Mouse (Mus musculus) kidney, postnatal 10 days (tissue): ENCODE results near the gene Synm.
A peak's percentile ranks its signal among the peaks of the same experiment; 100 is the strongest.

ENCODE experiments used
- DNase-seq: peaks from one replicate; pipeline ENCODE4 v3.0.0; 2021; ENCODE audit warnings: mixed read lengths

The Synm gene

DNA sequence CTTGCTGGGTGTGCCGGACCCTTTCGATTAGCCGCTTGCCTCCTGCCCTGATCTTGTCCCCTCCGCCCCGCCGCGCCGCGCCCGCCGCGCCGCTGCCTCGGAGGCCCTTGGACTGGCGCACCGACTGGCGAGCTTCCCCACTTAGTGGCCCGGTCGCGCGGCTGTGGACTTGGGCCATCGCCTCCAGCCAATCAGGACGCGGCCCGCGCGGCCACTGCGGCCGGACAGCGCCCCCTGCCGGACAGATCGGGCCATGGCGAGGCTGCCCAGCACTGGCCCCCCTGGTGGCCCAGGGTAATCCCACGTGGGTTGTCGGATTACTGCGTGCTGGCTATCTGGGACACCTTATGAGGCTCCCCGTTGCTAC lies at the start of gene Synm:
Gene Synm (minus strand): TSS at position 114 of the 367 bp plus-strand sequence.
- DNase-seq, result peak; percentile 96

- DNase-seq, result no peak
Measured at GRCm38 (mm10) chr7:67803857-67804215, 44.3 kb upstream of the Synm start.

GRCm38 (mm10) chr7:67803015-67803856 lies 43.7 kb upstream of the Synm start:
- peak; percentile 94 for DNase-seq

DNA sequence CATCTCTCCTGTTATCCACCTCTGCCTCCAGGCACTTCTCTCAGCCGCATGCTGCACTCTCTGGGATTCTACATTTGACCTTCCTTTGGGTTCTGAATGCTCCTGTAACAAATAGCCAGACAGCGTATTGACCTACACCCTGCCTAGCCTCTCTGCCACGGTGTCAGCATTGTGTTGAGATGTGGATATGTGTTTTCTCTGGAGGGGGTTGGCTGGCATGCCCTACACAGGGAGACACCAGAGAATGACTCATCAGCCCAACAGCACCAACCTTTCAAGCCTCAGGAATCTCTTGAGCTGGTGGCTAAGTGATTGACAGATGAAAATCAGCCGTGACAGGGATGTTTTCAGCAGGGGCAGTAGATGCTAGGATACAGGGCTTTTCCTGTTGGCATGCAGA lies 41.5 kb upstream of the Synm start:
- no peak for DNase-seq

GRCm38 (mm10) chr7:67800547-67800946 lies 41.0 kb upstream of the Synm start:
- DNase-seq, result no peak

GRCm38 (mm10) chr7:67798476-67798875 lies 38.9 kb upstream of the Synm start:
- no peak for DNase-seq

- no peak for DNase-seq
Measured at GRCm38 (mm10) chr7:67797065-67797464, 37.5 kb upstream of the Synm start.

GRCm38 (mm10) chr7:67793449-67793848 lies 33.9 kb upstream of the Synm start:
- DNase-seq, result no peak

DNA sequence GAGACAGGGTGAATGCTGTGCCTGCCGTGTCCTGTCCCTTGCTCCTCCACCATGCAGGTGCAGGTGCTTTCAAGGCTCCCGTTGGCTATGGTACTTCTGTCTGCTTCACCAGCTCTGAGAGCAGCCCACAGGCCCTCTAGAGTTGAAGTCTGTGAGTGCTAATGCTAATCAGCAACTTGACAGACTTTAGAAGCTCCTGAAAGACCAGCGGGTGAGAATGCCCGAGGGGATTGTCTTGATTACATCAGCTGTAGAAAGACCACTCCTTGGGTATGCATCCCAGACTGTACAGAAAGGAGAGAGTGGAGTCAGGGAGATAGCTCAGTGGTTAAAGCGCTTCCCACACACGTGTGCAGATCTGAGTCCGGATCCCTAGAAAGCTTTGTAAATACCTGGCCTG lies 31.7 kb upstream of the Synm start:
- no peak for DNase-seq

GRCm38 (mm10) chr7:67788713-67789112 lies 29.2 kb upstream of the Synm start:
- DNase-seq, result peak; percentile 81

- DNase-seq, result no peak
Measured at GRCm38 (mm10) chr7:67787861-67788260, 28.3 kb upstream of the Synm start.

DNA sequence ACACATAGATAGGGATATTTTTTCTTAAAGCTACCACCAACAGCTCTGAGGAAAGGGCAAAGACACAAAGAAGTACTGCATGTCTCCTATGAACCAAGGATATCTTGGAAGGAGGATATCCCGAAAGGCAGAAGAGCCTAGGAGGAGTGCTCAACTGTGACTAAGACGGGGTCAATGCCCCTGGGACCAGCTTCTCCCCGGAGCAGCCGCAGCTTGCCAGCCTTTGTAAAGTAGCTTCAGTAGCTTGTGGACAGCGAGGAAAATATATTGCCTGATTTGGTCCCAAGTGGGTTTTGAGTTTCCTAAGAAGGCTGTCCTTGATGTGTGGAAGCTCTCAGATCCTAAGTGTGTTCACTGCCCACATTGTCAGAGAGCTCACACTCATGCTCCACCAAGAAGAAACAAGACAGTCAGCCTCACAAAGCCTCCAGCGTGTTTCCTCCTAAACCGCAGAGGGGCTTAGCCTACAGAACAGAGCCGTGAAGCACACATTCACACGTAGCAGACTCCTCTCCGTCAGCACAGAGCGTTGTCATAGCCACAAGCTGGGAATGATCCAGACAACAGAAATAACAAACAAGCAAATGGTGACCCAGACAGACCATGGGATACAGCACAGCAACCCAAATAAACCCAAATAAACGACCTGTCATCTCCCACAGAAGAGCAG lies 17.2 kb upstream of the Synm start:
- DNase-seq, result peak; percentile 35

DNA sequence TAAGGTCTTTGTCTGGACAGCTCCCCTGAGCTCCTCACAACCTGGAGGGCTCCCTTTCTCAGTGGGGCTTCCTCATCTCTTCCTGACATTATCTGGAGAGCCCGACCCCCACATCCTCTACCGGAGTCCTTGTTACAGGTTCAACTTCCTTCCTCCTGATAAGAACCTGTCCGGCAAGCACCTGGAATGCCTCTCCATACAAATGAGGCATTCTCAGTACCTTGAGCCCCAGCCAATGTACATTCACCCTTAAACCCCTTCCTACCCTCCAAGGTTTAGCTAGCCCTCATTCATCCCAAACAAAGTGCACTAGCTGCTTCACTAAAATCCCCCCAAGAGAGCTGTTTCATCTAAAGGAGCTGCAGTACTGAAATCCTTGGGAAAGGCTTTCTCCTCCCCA lies 16.1 kb upstream of the Synm start:
- DNase-seq, result no peak

DNA sequence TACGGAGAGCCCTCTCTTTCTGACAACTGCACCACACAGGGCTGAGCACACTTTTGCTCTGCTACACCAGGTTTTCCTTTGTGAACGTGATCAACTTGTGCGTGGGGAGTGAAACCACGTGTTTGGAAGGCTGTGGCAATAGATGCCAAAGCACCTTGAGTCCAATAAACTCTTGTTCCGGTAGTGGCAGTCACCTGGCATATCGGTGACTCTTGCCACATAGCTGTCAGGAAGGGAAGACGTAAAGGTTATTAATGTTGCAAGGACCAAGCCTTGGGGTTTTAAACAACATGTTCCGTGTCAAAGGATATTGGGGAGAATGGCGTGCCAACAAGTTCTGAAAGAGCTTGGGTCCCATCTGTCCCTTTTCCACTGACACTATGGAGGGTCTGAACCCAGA lies 12.7 kb upstream of the Synm start:
- no peak for DNase-seq

- no peak for DNase-seq
Measured at GRCm38 (mm10) chr7:67769487-67769886, 9.9 kb upstream of the Synm start.

- DNase-seq, result no peak
Measured at GRCm38 (mm10) chr7:67768125-67768524, 8.6 kb upstream of the Synm start.

GRCm38 (mm10) chr7:67763625-67764024 lies 4.1 kb upstream of the Synm start:
- DNase-seq, result no peak

DNA sequence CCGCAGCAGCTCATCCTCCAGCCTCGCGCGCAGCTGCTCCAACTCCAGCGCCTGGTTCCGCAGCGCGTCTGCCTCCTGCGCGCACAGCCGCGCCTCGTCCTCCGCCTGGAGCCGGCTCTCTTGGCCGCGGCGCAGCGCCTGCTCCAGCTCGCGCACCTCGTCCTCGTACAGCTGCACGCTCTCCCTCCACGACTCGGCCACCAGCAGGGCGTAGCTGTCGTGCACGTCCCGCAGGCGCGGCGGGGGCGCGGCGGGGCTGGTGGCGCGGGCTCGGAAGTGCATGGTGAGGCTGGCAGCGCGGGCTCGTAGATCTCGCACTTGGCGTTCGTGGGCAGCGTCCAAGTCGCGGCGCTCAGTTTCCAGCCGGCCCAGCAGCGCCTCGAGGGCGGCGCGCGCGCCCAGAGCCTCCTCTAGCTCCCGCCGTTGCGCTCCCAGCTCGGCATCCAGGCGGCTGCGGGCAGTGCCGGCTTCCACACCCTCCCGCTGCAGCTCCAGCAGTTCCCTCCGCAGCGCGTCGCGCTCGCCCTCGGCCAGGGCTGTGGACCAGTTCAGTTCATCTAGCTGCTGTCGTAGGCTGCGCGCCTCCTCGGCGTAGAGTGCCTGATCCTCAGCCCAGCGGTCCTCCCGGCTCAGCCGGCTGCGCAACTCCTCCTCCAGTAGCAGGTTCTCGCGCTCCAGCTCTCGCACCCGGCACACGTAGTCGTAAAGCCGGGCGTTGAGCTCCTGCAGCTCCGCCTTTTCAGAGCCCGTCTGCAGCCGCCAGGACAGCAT lies 499 bp downstream of the Synm start:
- peak; percentile 73 for DNase-seq

DNA sequence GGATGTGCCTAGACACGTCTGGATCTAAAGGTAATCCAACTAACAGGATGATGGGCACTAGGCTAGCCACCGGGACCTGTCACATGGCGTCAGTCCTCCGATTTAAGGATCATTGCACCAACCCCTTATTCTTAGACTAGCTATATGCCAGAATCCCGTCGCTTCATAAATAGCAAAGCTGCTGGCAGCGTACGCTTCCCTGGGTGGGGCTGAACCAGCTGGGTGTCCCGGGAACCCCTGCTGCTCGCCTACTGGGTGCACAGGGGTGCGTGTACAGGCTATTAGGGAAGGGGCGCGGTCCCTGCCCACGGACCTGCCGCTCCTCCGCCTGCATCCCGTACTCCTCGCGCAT lies 1.1 kb downstream of the Synm start:
- no peak for DNase-seq

DNA sequence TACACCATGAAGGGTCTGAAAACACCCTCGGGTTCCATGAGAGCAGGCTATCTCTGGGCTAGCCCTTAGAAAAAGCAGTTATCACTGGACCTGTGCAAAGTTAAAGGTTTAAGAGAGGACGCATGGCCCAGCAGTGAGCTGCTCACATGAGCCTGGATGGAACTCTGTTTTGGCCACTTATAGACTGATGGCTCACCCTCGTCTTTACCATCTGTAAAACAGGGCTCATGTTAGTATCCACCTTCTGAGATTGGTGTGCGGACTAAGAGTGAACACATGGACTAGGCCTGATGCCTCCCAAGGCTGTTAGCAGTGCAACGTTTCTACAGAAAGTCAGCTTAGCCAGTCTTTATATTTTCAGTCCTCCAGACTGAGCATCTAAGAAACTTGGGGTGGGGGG lies 2.9 kb downstream of the Synm start:
- no peak for DNase-seq

GRCm38 (mm10) chr7:67755366-67755765 lies 4.2 kb downstream of the Synm start:
- no peak for DNase-seq

GRCm38 (mm10) chr7:67754606-67755005 lies 4.9 kb downstream of the Synm start:
- DNase-seq, result no peak

DNA sequence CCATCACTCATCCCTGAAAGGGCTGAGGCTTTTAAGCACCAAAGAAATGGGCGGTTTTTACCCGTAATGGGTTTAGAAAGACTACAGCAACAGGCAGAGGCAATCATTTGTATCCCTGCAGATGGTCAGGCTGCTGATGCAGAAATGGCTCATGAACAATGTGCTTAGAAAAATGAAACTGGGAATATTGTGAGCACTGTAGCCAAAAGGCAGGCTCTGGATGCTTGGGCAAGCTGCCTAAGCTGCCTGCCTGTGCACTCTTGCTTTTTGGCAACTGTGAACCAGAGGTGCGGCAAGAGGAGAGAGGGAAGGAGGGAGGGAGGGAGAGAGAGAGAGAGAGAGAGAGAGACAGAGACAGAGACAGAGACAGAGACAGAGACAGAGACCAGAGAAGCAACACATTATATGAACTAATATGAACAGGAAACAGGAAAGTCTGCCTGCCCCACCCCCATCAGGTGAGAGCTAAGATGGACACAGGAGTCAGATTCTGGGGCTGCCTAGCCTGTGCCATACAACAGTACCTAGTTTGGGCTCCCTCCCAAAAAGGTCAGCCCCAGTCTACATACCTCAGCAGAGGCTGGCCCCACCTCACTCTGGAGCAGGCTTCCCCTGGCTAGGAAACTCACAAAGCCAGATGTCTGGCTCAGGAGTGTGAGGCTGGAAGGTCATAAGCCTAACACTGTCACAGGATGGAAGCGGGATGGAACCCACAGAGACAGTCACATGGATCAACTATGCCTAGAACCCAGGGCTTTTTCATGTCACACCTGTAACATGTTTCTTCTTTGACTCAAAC lies 9.9 kb downstream of the Synm start:
- no peak for DNase-seq
